Mouse (Mus musculus) intestine, embryonic 16.5 days (tissue): ENCODE measurements at regions not wholly inside any gene's neighbourhood (a gene's known extent, or its start where the extent isn't known, plus 50 kb on each side); places are given as distances from the start of the nearest gene placed in this dataset.
A peak's percentile ranks its signal among the peaks of the same experiment; 100 is the strongest.

Source experiments
- ATAC-seq: fragments of 200-750 bp; cut with Nextera tagmentation; 2 replicates; pipeline ENCODE4 v1.8.0; 2017; ENCODE audit warnings: moderate TSS enrichment, moderate library complexity
- H3K27ac ChIP-seq: fragments of 300-500 bp; sonication (generic); 2 replicates; pipeline ENCODE4 v1.5.1; 2014; ENCODE audit warnings: mild to moderate bottlenecking, low read length
- H3K27me3 ChIP-seq: fragments of 300-500 bp; sonication (generic); replicated peaks from 2 replicates; pipeline ENCODE4 v1.6.1; 2014; ENCODE audit warnings: low read length, control low read depth, mixed read lengths; ENCODE audit not compliant: control insufficient read depth, insufficient read depth
- H3K36me3 ChIP-seq: fragments of 300-500 bp; sonication (generic); 2 replicates; pipeline ENCODE4 v1.6.1; 2014; ENCODE audit warnings: low read length, control low read depth; ENCODE audit not compliant: control insufficient read depth, insufficient read depth
- H3K4me1 ChIP-seq: fragments of 300-500 bp; sonication (generic); 2 replicates; pipeline ENCODE4 v1.6.1; 2014; ENCODE audit warnings: low read length, control low read depth, mixed read lengths; ENCODE audit not compliant: control insufficient read depth, insufficient read depth
- H3K4me2 ChIP-seq: fragments of 300-500 bp; sonication (generic); 2 replicates; pipeline ENCODE4 v1.6.1; 2014; ENCODE audit warnings: low read depth, low read length, control low read depth
- H3K4me3 ChIP-seq: fragments of 300-500 bp; sonication (generic); 2 replicates; pipeline ENCODE4 v1.5.1; 2014; ENCODE audit warnings: mild to moderate bottlenecking, low read length
- H3K9ac ChIP-seq: fragments of 300-500 bp; sonication (generic); 2 replicates; pipeline ENCODE4 v1.6.1; 2014; ENCODE audit warnings: low read depth, low read length
- H3K9me3 ChIP-seq: fragments of 300-500 bp; sonication (generic); 2 replicates; pipeline ENCODE4 v1.6.1; 2016; ENCODE audit warnings: low read length, control low read depth; ENCODE audit not compliant: control insufficient read depth
- WGBS: fragments of 180-500 bp; shearing (Covaris S2); extraction: QIAGEN DNeasy Blood & Tissue Kit; methylation state at CpG from one replicate; pipeline ENCODE4 v1.1.7; 2014; 5-methylcytosine and 5-hydroxymethylcytosine counted together

- WGBS: 79% methylated on average over 6 of the region's 6 CpGs
- no peak for ATAC-seq
Observed at GRCm38 (mm10) chr3:19848031-19848735, 108.7 kb upstream of the Cp start.

GRCm38 (mm10) chr3:19848736-19849269 lies 108.1 kb upstream of the Cp start:
- 72% methylated on average over 1 of the region's 1 CpGs for WGBS
- H3K27me3 ChIP-seq: no peaks in the 10 kb centered on the region
- no peak for ATAC-seq
- no peaks in the 10 kb centered on the region for H3K36me3 ChIP-seq
- H3K4me3 ChIP-seq: no peak overlapping the region
- no peak overlapping the region for H3K9ac ChIP-seq
- no peak overlapping the region for H3K4me2 ChIP-seq
- no peaks in the 10 kb centered on the region for H3K9me3 ChIP-seq
- no peaks in the 10 kb centered on the region for H3K4me1 ChIP-seq
- H3K27ac ChIP-seq: no peak overlapping the region

More at GRCm38 (mm10) chr3:19848031-19848735, 108.7 kb upstream of the Cp start:
- Histone ChIP-seq H3K4me2 (no peak overlapping the region), H3K9me3 (no peaks in the 10 kb centered on the region), H3K9ac (no peak overlapping the region), H3K4me3 (no peak overlapping the region), H3K27ac (no peak overlapping the region), H3K4me1 (no peaks in the 10 kb centered on the region), H3K36me3 (no peaks in the 10 kb centered on the region), H3K27me3 (no peaks in the 10 kb centered on the region)

- no peak overlapping the region for H3K4me3 ChIP-seq
- H3K27me3 ChIP-seq: no peaks in the 10 kb centered on the region
- H3K9me3 ChIP-seq: no peaks in the 10 kb centered on the region
- no peak overlapping the region for H3K9ac ChIP-seq
- no peak overlapping the region for H3K4me2 ChIP-seq
- WGBS: 78% methylated on average over 2 of the region's 2 CpGs
- no peaks in the 10 kb centered on the region for H3K36me3 ChIP-seq
- no peaks in the 10 kb centered on the region for H3K4me1 ChIP-seq
- no peak overlapping the region for H3K27ac ChIP-seq
- ATAC-seq: no peak
Observed at GRCm38 (mm10) chr3:19882623-19883022, 74.2 kb upstream of the Cp start.

GRCm38 (mm10) chr3:19888405-19888804 lies 68.4 kb upstream of the Cp start:
- Histone ChIP-seq H3K27ac (no peak overlapping the region), H3K36me3 (no peaks in the 10 kb centered on the region), H3K27me3 (no peaks in the 10 kb centered on the region), H3K9ac (no peak overlapping the region), H3K4me3 (no peak overlapping the region), H3K9me3 (no peaks in the 10 kb centered on the region), H3K4me2 (no peak overlapping the region), H3K4me1 (no peaks in the 10 kb centered on the region)
- ATAC-seq: no peak

- ATAC-seq: peak; percentile 70; the same call in 1 of the 2 replicates
- 3% methylated on average over 10 of the region's 10 CpGs for WGBS
- Histone ChIP-seq H3K36me3 (no peaks in the 10 kb centered on the region), H3K4me1 (peaks cover 2% of the 10 kb centered on the region; the same call in 1 of the 2 replicates), H3K9me3 (no peaks in the 10 kb centered on the region), H3K4me3 (peak overlapping the region; percentile 94), H3K4me2 (peak overlapping the region; percentile 64), H3K27me3 (no peaks in the 10 kb centered on the region), H3K9ac (peak overlapping the region; percentile 70), H3K27ac (no peak overlapping the region)
Observed at GRCm38 (mm10) chr3:19894258-19894629, 62.6 kb upstream of the Cp start.

GRCm38 (mm10) chr3:19894630-19895578 lies 62.0 kb upstream of the Cp start:
- H3K36me3 ChIP-seq: no peaks in the 10 kb centered on the region
- peak overlapping the region; percentile 94 for H3K4me3 ChIP-seq
- no peaks in the 10 kb centered on the region for H3K27me3 ChIP-seq
- under 1% methylated on average over 68 of the region's 68 CpGs for WGBS
- H3K9me3 ChIP-seq: no peaks in the 10 kb centered on the region
- H3K27ac ChIP-seq: peak overlapping the region; percentile 79
- peak overlapping the region; percentile 93 for H3K9ac ChIP-seq
- ATAC-seq: peak; percentile 99
- H3K4me2 ChIP-seq: peak overlapping the region; percentile 72
- H3K4me1 ChIP-seq: peaks cover 2% of the 10 kb centered on the region; the same call in 1 of the 2 replicates

GRCm38 (mm10) chr3:19895755-19896154 lies 61.1 kb upstream of the Cp start:
- peak overlapping the region; percentile 93 for H3K9ac ChIP-seq
- peaks cover 2% of the 10 kb centered on the region; the same call in 1 of the 2 replicates for H3K4me1 ChIP-seq
- no peak for ATAC-seq
- H3K4me2 ChIP-seq: peak overlapping the region; percentile 72
- no peak overlapping the region for H3K27ac ChIP-seq
- no peaks in the 10 kb centered on the region for H3K36me3 ChIP-seq
- 49% methylated on average over 5 of the region's 5 CpGs for WGBS
- H3K27me3 ChIP-seq: no peaks in the 10 kb centered on the region
- H3K9me3 ChIP-seq: no peaks in the 10 kb centered on the region
- peak overlapping the region; percentile 94 for H3K4me3 ChIP-seq

- 93% methylated on average over 3 of the region's 3 CpGs for WGBS
- no peak for ATAC-seq
Observed at GRCm38 (mm10) chr3:19897140-19897539, 59.7 kb upstream of the Cp start.

GRCm38 (mm10) chr3:19902226-19902625 lies 54.6 kb upstream of the Cp start:
- H3K27ac ChIP-seq: no peak overlapping the region
- H3K4me3 ChIP-seq: no peak overlapping the region
- H3K27me3 ChIP-seq: no peaks in the 10 kb centered on the region
- H3K4me2 ChIP-seq: no peak overlapping the region
- ATAC-seq: no peak
- WGBS: 92% methylated on average over 3 of the region's 3 CpGs
- H3K9me3 ChIP-seq: no peaks in the 10 kb centered on the region
- H3K4me1 ChIP-seq: no peaks in the 10 kb centered on the region
- H3K9ac ChIP-seq: no peak overlapping the region
- no peaks in the 10 kb centered on the region for H3K36me3 ChIP-seq

More at GRCm38 (mm10) chr3:19897140-19897539, 59.7 kb upstream of the Cp start:
- H3K4me1 ChIP-seq: peaks cover 2% of the 10 kb centered on the region; the same call in 1 of the 2 replicates
- no peaks in the 10 kb centered on the region for H3K9me3 ChIP-seq
- H3K4me3 ChIP-seq: no peak overlapping the region
- H3K27me3 ChIP-seq: no peaks in the 10 kb centered on the region
- no peak overlapping the region for H3K9ac ChIP-seq
- no peak overlapping the region for H3K27ac ChIP-seq
- H3K36me3 ChIP-seq: no peaks in the 10 kb centered on the region
- no peak overlapping the region for H3K4me2 ChIP-seq
